Mouse (Mus musculus): ENCODE data around the gene Adora2a.

- TF ChIP-seq CTCF (IDR thresholded peaks at IDR 0.05; ENCODE audit: extremely low read depth, insufficient read depth, insufficient read length, insufficient replicate concordance) (no peak), POLR2A (IDR thresholded peaks at IDR 0.05; ENCODE audit: low read depth, low read length) (no peak)
Observed at GRCm38 (mm10) chr10:75312361-75312760, 4.3 kb upstream of the Adora2a start.

Data from spleen, adult 2 months (tissue).